Mouse (Mus musculus) erythroblast, embryonic 14.5 days (primary cell): ENCODE data around the gene Cct3. TPM values are rescaled to one million over a fixed set of nuclear protein-coding genes. Genes with fewer than 3 reads are reported as not detected.

ENCODE experiments used
- H3K27me3 ChIP-seq: 2 replicates; pipeline ENCODE4 v1.6.1; 2012; ENCODE audit warnings: inconsistent platforms; ENCODE audit not compliant: control insufficient read depth
- H3K36me3 ChIP-seq: 2 replicates; pipeline ENCODE4 v1.6.1; 2012; ENCODE audit warnings: mild to moderate bottlenecking, inconsistent platforms; ENCODE audit not compliant: control insufficient read depth
- H3K4me1 ChIP-seq: 2 replicates; pipeline ENCODE4 v1.6.1; 2012; ENCODE audit warnings: inconsistent platforms; ENCODE audit not compliant: control insufficient read depth
- H3K4me3 ChIP-seq: replicated peaks from 2 replicates; pipeline ENCODE3; 2012; ENCODE audit warnings: moderate library complexity, mild to moderate bottlenecking, inconsistent platforms
- H3K9me3 ChIP-seq: 2 replicates; pipeline ENCODE4 v1.6.1; 2012; ENCODE audit warnings: low read length, inconsistent platforms, mixed read lengths; ENCODE audit not compliant: control insufficient read depth
- GATA1 ChIP-seq: IDR thresholded peaks from 2 replicates; pipeline ENCODE4 v1.6.1; 2012; ENCODE audit warnings: low read length, inconsistent platforms, mixed read lengths
- TAL1 ChIP-seq: IDR thresholded peaks from 3 replicates; pipeline ENCODE4 v1.6.1; 2012; ENCODE audit warnings: low read length, inconsistent platforms, mixed read lengths
- polyA plus RNA-seq: library from polyadenylated mRNA; stranded (reverse); fragments of >175 nt; gene quantifications from 2 replicates; pipeline ENCODE4 v1.2.3, GENCODE M21; 2012

Gene Cct3
- polyA plus RNA-seq, 1 experiment = 3.8 TPM

DNA sequence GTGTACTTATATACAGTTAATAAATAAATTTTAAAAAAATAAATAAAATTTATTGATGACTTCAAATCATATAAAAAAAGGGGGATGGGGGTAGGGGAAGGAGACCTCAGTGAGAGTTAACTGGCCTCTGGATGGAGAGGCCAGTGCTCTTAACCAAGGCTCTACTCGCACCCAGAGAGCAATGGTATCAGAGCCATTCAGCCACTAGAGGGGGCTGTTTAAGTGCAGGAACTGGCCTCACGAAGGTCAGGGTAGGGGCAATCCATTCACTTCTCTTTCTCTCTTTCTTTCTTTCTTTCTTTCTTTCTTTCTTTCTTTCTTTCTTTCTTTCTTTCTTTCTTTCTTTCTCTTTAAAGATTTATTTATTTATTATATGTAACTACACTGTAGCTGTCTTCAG is 34.4 kb downstream of the Cct3 start:
- peaks cover 6% of the 10 kb centered on the region for H3K9me3 ChIP-seq
- no peak for TF ChIP-seq TAL1
- no peak for TF ChIP-seq GATA1

DNA sequence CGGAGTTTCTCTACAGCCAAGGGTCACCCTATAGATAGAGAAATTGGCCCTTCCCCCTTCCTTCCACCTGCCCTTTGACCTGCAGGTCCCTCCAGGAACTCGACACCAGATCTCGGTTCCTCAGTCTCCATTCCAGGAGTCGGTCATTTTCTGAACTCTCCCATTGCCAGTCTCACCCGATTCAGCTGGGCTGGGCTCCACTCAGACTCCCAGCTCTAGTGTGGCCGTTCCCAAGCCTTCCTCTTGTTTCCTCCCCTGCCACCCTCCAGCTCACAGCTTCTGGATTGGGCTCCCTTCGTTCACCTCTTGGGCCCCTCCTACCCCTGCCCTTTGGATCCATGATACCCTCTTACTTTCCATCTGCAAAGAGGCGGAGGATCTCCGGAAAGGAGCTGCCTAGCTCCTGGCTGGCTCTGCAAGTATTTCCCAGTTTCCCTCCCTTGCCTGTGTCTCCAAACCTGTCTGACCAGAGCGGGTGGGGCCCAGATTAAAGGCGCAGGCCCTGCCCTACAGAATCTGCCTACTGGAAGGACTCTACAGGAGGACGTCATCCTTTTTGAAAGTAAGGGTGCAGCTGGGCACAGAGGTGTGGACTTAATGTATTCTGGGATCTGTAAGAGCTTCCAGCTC is 37.2 kb downstream of the Cct3 start:
- no peak for TF ChIP-seq TAL1
- TF ChIP-seq GATA1 = no peak
- peak overlapping the region; percentile 78 for H3K4me3 ChIP-seq
- H3K9me3 ChIP-seq = peaks cover 6% of the 10 kb centered on the region
- peaks cover 28% of the 10 kb centered on the region for H3K36me3 ChIP-seq
- H3K27me3 ChIP-seq = peaks cover 5% of the 10 kb centered on the region
- peaks cover 60% of the 10 kb centered on the region for H3K4me1 ChIP-seq

More for the DNA sequence above, 34.4 kb downstream of the Cct3 start:
- peaks cover 38% of the 10 kb centered on the region for H3K36me3 ChIP-seq
- H3K27me3 ChIP-seq = peaks cover 5% of the 10 kb centered on the region
- no peak overlapping the region for H3K4me3 ChIP-seq
- H3K4me1 ChIP-seq = peaks cover 42% of the 10 kb centered on the region

DNA sequence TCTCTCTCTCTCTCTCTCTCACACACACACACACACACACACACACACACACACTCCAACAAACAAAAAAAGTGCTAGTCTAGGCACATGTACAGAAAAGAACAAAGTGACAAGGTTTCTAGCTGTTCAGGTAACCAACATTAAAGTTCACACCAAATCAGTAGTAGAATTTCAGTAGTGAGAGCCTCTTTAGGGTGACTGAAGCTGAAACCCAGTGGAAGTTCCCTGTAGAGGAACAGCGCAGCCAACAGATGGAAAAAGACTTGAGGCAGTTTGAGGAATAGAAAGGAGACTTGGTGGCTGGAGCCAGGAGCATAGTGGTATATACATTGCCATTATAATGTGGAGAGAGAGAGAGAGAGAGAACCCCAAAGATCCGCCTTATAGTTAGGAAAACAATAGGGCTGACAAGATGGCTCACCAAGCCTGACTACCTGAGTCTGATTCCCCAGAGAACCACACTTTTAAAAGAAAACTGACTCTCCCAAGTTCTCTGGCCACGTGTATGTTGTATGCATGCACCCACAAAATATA is 38.1 kb downstream of the Cct3 start:
- Histone ChIP-seq H3K9me3 (peaks cover 6% of the 10 kb centered on the region), H3K36me3 (peaks cover 24% of the 10 kb centered on the region), H3K4me3 (peak overlapping the region; percentile 78), H3K4me1 (peaks cover 66% of the 10 kb centered on the region), H3K27me3 (peaks cover 5% of the 10 kb centered on the region)
- TF ChIP-seq GATA1 = no peak
- TF ChIP-seq TAL1 = no peak

DNA sequence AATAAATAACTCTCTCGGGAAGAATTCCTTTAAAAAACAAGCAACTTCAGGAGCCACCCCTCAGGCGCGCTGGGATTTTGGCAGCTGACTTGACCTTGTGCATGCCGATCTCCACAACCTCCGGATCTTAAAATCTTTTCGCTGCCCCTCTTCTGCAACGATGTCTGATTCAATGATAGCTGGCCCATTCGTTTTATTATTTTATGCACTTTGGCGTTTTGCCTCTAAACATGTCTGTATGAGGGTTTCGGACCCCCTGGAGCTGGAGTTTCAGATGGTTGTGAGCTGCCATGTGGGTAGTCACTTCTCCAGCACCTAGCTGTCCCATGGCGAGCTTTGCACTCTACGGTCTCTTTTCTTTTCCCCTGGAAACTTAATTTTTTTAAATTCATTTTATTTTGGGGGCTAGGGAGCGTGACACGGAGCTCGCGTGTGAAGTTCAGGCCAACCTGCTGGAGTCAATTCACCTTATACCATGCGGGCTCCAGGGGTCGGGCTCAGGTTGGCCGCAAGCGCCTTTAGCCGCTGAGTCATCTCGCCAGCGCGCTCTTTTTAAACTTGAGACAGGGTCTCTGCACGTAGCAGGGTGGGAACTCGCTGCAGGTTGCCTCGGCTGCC is 38.6 kb downstream of the Cct3 start:
- Histone ChIP-seq H3K36me3 (peaks cover 24% of the 10 kb centered on the region), H3K4me3 (peak overlapping the region; percentile 78), H3K9me3 (peaks cover 6% of the 10 kb centered on the region), H3K4me1 (peaks cover 70% of the 10 kb centered on the region), H3K27me3 (peaks cover 5% of the 10 kb centered on the region)
- no peak for TF ChIP-seq GATA1

DNA sequence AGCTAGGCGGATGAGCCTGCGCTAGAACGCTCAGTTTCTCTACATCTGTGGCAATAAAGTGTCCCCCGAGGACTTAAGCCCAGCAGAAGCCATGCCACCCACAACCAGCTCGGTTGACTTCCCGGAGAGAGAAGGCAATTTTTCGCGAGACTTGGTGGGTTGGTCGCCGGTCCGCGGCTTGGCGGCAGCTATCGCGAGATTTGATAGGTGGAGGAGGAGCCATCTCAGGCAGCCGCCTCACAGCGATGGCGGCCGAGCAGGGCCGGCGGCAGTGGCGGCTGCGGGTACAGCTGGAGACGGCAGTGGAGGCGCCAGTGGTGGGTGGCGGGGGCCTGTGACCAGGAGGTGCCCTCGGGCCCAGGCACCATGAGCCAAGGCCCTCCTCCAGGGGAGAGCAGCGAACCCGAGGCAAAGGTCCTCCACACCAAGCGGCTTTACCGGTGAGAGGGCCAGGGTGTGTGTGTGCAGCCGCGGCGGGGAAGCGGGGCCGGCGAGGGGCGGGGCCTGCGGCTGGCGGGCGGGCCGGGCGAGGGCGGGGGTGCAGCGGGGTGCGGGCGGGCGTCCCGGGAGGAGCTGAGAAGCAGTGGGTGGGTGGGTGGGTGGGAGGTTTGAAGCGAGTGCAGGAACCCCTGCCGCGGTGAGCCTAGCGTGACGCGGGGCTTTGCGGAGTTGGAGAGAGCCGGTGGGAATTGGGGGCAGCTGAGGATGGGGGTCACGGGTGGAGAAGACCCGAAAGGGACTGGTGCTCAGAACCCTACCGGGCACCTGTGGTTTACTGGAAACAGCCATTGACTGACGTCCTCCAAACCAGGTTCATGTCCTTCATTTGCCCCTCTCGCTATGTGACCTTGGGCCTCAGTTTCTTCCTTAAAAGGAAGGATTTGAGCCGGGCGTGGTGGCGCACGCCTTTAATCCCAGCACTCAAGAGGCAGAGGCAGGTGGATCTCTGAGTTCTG is 39.4 kb downstream of the Cct3 start, which contains the start of the genes Tmem79 and Smg5:
Gene Tmem79, minus strand, starts transcription at position 91 of the 956 bp plus-strand sequence.
Gene Smg5, plus strand, starts transcription at position 203 of the 956 bp plus-strand sequence.
- peaks cover 78% of the 10 kb centered on the region for H3K4me1 ChIP-seq
- peak within 1 kb of the TSS; percentile 78 for H3K4me3 ChIP-seq
- TF ChIP-seq TAL1 = no peak
- no peak for TF ChIP-seq GATA1
- H3K27me3 ChIP-seq = peaks cover 5% of the 10 kb centered on the region
- H3K36me3 ChIP-seq = peaks cover 32% of the 10 kb centered on the region
- H3K9me3 ChIP-seq = peaks cover 6% of the 10 kb centered on the region

DNA sequence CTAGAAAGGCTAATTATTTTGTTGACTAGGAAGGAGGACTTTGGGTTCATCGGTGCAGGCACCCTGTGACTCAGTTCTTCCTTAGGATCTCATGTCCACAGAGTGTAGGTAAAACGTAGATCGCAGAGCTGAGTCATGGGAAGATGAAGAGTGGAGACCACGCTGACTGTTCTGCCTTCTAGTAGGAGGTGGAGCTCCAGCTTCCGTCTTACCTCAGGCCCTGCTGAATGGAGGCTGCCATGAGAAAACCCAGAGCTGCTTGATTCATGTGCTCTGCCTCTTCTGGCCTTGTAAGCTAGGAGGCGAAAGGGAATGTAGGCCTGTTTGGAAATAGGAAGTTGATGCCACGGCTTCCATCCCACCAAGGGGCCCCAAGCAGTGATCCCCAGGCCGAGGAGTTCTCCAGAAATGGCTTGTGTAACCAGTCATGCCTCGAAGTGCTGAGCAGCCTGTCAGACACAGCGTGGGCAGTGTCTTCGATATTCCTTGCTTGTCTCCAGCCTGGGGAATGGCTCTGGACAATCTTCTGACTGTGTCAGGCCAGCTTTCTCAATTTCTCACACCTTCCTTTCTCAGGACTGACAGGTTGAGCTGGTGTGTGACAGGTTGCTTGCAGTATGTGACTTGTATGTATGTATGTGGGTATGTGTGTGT is 40.6 kb downstream of the Cct3 start:
- peaks cover 6% of the 10 kb centered on the region for H3K9me3 ChIP-seq
- H3K4me3 ChIP-seq = peak overlapping the region; percentile 78
- H3K36me3 ChIP-seq = peaks cover 43% of the 10 kb centered on the region
- peaks cover 5% of the 10 kb centered on the region for H3K27me3 ChIP-seq
- H3K4me1 ChIP-seq = peaks cover 82% of the 10 kb centered on the region
- TF ChIP-seq TAL1 (no peak), GATA1 (no peak)

DNA sequence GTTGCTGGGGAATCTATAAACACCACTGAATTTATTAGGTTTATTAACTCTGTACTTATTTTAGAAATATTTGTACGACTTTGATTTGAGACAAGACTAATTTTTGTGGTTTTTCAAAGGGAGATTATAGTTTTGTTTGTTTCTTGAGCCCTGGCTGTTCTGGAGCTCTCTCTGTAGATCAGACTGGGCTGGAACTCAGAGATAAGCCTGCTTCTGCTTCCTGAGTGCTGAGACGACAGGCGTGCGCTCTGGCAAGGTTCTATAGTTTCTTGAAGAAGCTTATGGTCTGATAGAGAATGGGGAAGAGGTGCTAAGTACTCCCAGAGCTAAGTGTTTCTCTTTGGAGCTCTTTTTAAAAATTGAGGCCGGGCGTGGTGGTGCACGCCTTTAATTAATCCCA is 41.4 kb downstream of the Cct3 start:
- no peaks in the 10 kb centered on the region for H3K9me3 ChIP-seq
- H3K4me1 ChIP-seq = peaks cover 75% of the 10 kb centered on the region
- TF ChIP-seq TAL1 (peak; percentile 42; the same call in 1 of the 3 replicates), GATA1 (no peak; the same call in 1 of the 2 replicates)
- peaks cover 46% of the 10 kb centered on the region for H3K36me3 ChIP-seq
- H3K27me3 ChIP-seq = no peaks in the 10 kb centered on the region
- peak overlapping the region; percentile 78 for H3K4me3 ChIP-seq

DNA sequence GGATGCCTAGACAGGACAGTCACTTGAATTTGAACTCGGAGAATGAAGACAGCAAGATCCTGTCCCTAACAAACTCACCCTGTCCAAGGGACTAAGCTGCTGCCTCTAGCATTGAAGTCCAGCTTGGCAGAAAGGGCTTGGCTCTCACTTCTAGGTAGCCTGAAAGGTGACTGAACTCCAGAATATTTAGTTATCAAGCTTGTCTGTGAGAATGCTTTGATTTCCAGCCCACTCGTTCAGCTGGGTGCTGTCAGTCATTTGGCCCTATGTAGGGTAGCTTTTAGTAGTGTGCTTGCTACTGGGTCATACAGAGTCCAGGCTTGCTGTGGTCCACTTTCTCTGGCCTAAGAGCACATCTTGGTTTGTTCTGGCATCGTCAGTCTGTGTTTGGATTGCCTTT is 42.1 kb downstream of the Cct3 start:
- H3K27me3 ChIP-seq = no peaks in the 10 kb centered on the region
- H3K36me3 ChIP-seq = peaks cover 53% of the 10 kb centered on the region
- H3K4me1 ChIP-seq = peaks cover 68% of the 10 kb centered on the region
- H3K9me3 ChIP-seq = no peaks in the 10 kb centered on the region
- TF ChIP-seq TAL1 (no peak), GATA1 (no peak)
- peak overlapping the region; percentile 78 for H3K4me3 ChIP-seq
